Mouse (Mus musculus): ENCODE data around the gene Tes3-ps. TPM values are rescaled to one million over a fixed set of nuclear protein-coding genes. Genes with fewer than 3 reads are reported as not detected.

Gene Tes3-ps
- total RNA-seq (2021): 1 to 10 TPM; 1.5 to 2.1 TPM
- long read RNA-seq, experiment 1: 0 reads
- long read RNA-seq, experiment 2: 0 reads

- no peak within 1 kb of the TSS for H3K27ac ChIP-seq
- DNase-seq (ENCODE audit: extremely low spot score in 1 of 2, low spot score in 2 of 2): no peak
- intact Hi-C loops (cut with DNase I): no loop called here
- no peak for TF ChIP-seq CTCF (IDR thresholded peaks at IDR 0.05)
- no peak within 1 kb of the TSS for H3K4me3 ChIP-seq
These were observed at the start of gene Tes3-ps for GRCm38 (mm10) chr13:49492376-49493368. Tes3-ps (plus strand) TSS chr13:49493318.

- Histone ChIP-seq H3K27ac (no peak overlapping the region), H3K4me3 (no peak overlapping the region)
- intact Hi-C loops (cut with DNase I): no loop called here
- DNase-seq (ENCODE audit: extremely low spot score in 1 of 2, low spot score in 2 of 2): no peak
- TF ChIP-seq CTCF (IDR thresholded peaks at IDR 0.05): no peak
These were observed 48.7 kb upstream of the Tes3-ps start for GRCm38 (mm10) chr13:49444451-49444850.

GRCm38 (mm10) chr13:49449318-49449749, 43.8 kb upstream of the Tes3-ps start:
- Histone ChIP-seq H3K4me3 (no peak overlapping the region), H3K27ac (no peak overlapping the region)
- peak; percentile 77 to 85 for DNase-seq (ENCODE audit: extremely low spot score in 1 of 2, low spot score in 2 of 2)
- no peak; the same call in none of the 2 replicates for TF ChIP-seq CTCF (IDR thresholded peaks at IDR 0.05)
- intact Hi-C loops (cut with DNase I): loop anchor here (1.0 kb wide), 1 partner anchor 196 kb away; no protein-coding TSS in a partner anchor

- Histone ChIP-seq H3K27ac (peak overlapping the region; percentile 53; the same call in 1 of the 2 replicates), H3K4me3 (no peak overlapping the region)
- TF ChIP-seq CTCF (IDR thresholded peaks at IDR 0.05): no peak
- no peak for DNase-seq (ENCODE audit: extremely low spot score in 1 of 2, low spot score in 2 of 2)
- intact Hi-C loops (cut with DNase I): no loop called here
These were observed 32.8 kb upstream of the Tes3-ps start for GRCm38 (mm10) chr13:49460276-49460675.

GRCm38 (mm10) chr13:49460692-49461414, 32.3 kb upstream of the Tes3-ps start:
- intact Hi-C loops (cut with DNase I): no loop called here
- TF ChIP-seq CTCF (IDR thresholded peaks at IDR 0.05): no peak
- peak overlapping the region; percentile 61 for H3K27ac ChIP-seq
- no peak overlapping the region for H3K4me3 ChIP-seq
- DNase-seq (ENCODE audit: extremely low spot score in 1 of 2, low spot score in 2 of 2): no peak

- H3K27ac ChIP-seq: peak overlapping the region; percentile 61
- H3K4me3 ChIP-seq: no peak overlapping the region
- no peak for DNase-seq (ENCODE audit: extremely low spot score in 1 of 2, low spot score in 2 of 2)
- intact Hi-C loops (cut with DNase I): no loop called here
- TF ChIP-seq CTCF (IDR thresholded peaks at IDR 0.05): no peak
These were observed 31.5 kb upstream of the Tes3-ps start for GRCm38 (mm10) chr13:49461458-49462132.

- intact Hi-C loops (cut with DNase I): no loop called here
- Histone ChIP-seq H3K4me3 (no peak overlapping the region), H3K27ac (0 out of 2 replicates have a peak overlapping the region, but pooled peaks have one; percentile 6)
- DNase-seq (ENCODE audit: extremely low spot score in 1 of 2, low spot score in 2 of 2): no peak
- TF ChIP-seq CTCF (IDR thresholded peaks at IDR 0.05): no peak
These were observed 30.2 kb upstream of the Tes3-ps start for GRCm38 (mm10) chr13:49462921-49463320.

- H3K4me3 ChIP-seq: no peak overlapping the region
- TF ChIP-seq CTCF (IDR thresholded peaks at IDR 0.05): no peak
- H3K27ac ChIP-seq: no peak overlapping the region
- DNase-seq (ENCODE audit: extremely low spot score in 1 of 2, low spot score in 2 of 2): no peak
- intact Hi-C loops (cut with DNase I): no loop called here
These were observed 27.2 kb upstream of the Tes3-ps start for GRCm38 (mm10) chr13:49465875-49466274.

GRCm38 (mm10) chr13:49466393-49467075, 26.6 kb upstream of the Tes3-ps start:
- TF ChIP-seq CTCF (IDR thresholded peaks at IDR 0.05): no peak
- intact Hi-C loops (cut with DNase I): no loop called here
- DNase-seq (ENCODE audit: extremely low spot score in 1 of 2, low spot score in 2 of 2): no peak
- no peak overlapping the region for H3K4me3 ChIP-seq
- 0 out of 2 replicates have a peak overlapping the region, but pooled peaks have one; percentile 13 for H3K27ac ChIP-seq

GRCm38 (mm10) chr13:49467585-49467984, 25.5 kb upstream of the Tes3-ps start:
- Histone ChIP-seq H3K4me3 (no peak overlapping the region), H3K27ac (no peak overlapping the region)
- no peak for TF ChIP-seq CTCF (IDR thresholded peaks at IDR 0.05)
- no peak for DNase-seq (ENCODE audit: extremely low spot score in 1 of 2, low spot score in 2 of 2)
- intact Hi-C loops (cut with DNase I): no loop called here

- TF ChIP-seq CTCF (IDR thresholded peaks at IDR 0.05): no peak
- intact Hi-C loops (cut with DNase I): no loop called here
- H3K4me3 ChIP-seq: no peak overlapping the region
- no peak for DNase-seq (ENCODE audit: extremely low spot score in 1 of 2, low spot score in 2 of 2)
- H3K27ac ChIP-seq: no peak overlapping the region
These were observed 24.1 kb upstream of the Tes3-ps start for GRCm38 (mm10) chr13:49469002-49469401.

All from left cerebral cortex, adult 2 months (tissue).